Mouse (Mus musculus) lung, postnatal 25 days (tissue): ENCODE data around the gene Olfr1496.
"Not testable (repeated sequence)": the region's sequence is repeated elsewhere in the genome, so short reads cannot be mapped to it uniquely, and the experiment has no call there.

ENCODE experiments used
- DNase-seq: peaks from one replicate; pipeline ENCODE4 v3.0.0; 2022; ENCODE audit warnings: low spot score

Gene Olfr1496

DNA sequence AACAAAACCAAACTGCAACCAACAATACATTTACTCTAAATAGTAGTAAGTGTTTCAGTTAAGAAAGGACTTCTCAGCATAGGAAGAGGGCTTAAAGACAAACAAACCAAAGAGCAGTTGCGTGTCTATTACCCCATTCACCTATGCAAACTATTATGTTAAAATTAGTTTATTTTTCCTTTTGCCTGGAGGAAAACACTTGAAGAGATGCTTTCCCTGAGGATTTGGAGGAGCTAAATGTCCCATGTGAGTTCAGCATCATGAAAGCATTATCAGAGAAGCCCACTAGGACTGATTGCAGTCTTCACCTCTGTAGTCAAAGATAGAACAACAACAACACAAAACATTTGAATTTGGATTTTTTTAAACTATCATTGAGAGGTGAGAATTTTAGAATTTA lies at the start of gene Olfr1496:
Gene Olfr1496, plus strand, starts transcription at position 301 of the 400 bp plus-strand sequence.
- no peak for DNase-seq

GRCm38 (mm10) chr19:13739428-13739827 lies 38.2 kb upstream of the Olfr1496 start, which contains the start of gene Olfr1494:
Olfr1494 (plus strand) TSS chr19:13739728.
- no peak for DNase-seq

DNA sequence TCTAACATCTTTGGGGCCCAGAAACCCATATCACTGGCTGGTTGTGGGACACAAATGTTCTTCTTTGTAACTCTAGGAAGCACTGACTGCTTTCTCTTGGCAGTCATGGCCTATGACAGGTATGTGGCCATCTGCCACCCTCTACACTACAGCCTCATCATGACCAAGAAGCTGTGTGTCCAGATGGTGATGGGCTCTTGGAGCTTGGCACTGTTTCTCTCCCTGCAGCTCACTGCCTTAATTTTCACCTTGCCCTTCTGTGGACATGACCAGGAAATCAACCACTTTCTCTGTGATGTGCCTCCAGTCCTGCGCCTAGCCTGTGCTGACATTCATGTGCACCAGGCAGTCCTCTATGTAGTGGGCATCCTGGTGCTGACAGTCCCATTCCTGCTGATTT lies 28.3 kb upstream of the Olfr1496 start:
- DNase-seq = no peak

DNA sequence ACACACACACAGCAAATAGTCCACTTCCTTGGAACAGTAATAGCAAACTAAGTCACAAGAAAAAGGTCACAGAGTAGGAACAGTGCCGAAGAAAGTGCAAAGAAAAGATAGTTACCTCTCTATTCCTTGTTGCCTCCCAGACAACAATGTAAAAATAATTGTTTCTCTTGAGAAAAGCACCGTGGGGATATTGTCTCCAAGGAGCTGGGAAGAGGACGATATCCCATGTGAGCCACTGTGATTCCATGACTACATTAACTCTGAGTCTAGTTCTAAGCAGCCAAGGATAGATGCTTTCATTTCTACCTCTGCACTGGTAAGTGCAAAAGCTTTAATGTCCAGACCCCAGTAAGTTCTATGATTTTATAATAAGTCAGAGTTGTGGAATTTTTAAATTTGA lies 13.4 kb upstream of the Olfr1496 start, which contains the start of gene Olfr1495:
Gene Olfr1495, plus strand, starts transcription at position 301 of the 400 bp plus-strand sequence.
- DNase-seq = no peak

- DNase-seq = no peak
Observed at GRCm38 (mm10) chr19:13768565-13769276, 9.0 kb upstream of the Olfr1496 start.

GRCm38 (mm10) chr19:13798102-13798501 lies 20.4 kb downstream of the Olfr1496 start, which contains the start of gene Olfr1497:
Olfr1497 (minus strand) TSS chr19:13798202.
- DNase-seq = no peak

DNA sequence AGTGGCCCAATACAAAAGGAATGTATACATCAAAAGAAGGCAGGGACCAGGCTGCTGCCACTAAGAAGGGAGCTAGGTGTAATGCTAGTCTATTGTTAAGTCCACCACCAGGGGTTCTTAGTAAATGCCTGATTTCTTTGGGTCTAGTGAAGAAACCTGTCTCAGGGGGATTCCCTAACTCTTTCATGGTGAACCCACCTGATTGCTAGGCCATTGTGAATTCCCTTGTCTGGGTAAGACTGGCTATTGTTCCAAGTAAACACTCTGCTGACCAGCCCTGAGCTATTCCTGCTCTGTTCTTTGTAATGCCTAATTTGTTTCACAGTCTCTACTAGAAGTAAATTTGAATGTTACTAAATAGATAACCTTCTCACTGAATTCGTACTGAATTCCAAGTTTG lies 27.8 kb downstream of the Olfr1496 start:
- not testable (repeated sequence) for DNase-seq

DNA sequence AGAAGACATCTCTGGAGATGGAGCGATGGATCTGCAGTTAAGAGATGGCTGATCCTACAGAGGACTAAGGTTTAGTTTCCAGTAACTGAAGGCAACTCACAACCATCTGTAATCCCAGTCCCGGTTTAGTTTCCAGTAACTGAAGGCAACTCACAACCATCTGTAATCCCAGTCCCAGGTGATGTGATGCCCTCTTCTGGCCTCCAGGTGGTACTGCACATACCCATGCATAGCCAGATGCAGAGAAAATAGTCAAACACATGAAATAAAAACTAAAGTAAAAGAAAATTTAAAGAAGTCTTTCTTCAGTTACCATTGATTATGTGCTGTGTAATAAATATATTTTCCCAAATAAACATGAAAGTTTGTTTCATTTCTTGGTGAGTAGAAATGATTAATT lies 35.1 kb downstream of the Olfr1496 start:
- DNase-seq = no peak

- no peak for DNase-seq
Observed at GRCm38 (mm10) chr19:13818827-13819226, 41.1 kb downstream of the Olfr1496 start.

- no peak for DNase-seq
Observed at GRCm38 (mm10) chr19:13819347-13819746, 41.7 kb downstream of the Olfr1496 start, which contains the start of gene Olfr1499. Olfr1499 (minus strand) TSS chr19:13819447.

DNA sequence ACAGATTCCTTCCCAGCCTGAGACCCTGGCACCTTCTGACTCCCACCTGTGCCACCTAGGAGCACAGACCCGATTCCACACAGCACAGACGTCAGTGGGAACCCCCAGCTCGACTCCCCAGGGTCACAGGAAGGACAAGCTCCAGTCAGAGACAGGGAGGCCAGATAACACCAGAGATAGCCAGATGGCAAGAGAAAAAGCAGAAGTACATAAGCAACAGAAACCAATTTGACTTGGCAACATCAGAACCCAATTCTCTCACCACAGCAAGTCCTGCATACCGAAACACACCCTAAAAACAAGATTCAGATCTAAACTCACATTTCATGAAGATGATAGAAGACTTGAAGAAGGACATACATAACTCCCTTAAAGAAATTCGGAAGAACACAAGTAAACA lies 43.2 kb downstream of the Olfr1496 start:
- no peak for DNase-seq

GRCm38 (mm10) chr19:13828447-13828846 lies 50.8 kb downstream of the Olfr1496 start:
- no peak for DNase-seq

DNA sequence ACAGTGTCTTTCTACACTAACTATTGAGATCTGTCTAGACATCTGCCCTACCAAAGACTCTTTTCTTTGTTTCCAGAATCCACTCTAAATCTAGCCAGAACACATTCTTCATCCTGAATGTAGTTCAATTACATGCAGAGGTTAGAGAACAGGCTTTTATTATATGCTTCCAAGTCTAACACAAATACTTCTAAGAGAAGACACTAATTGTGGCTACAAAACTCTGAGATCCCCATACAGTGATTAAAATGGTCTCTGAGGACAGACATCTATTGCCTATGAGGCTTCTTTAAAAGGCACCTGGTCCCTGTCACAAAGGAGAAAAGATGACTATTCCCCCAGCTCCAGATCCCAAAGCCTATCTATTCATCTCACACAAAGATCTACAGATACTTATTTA lies 52.7 kb downstream of the Olfr1496 start, which contains the start of gene Olfr1500:
Gene Olfr1500, minus strand, starts transcription at position 101 of the 400 bp plus-strand sequence.
- DNase-seq = no peak
